Mouse (Mus musculus) activated CD4-positive, CD25-positive, alpha-beta regulatory T cell, adult 4 months (primary cell): ENCODE results near the gene LTO1. TPM values are rescaled to one million over a fixed set of nuclear protein-coding genes. Genes with fewer than 3 reads are reported as not detected.

ENCODE experiments used
- ATAC-seq: one replicate; pipeline ENCODE4 v1.8.0; 2017
- polyA plus RNA-seq, 2 experiments: library from polyadenylated mRNA; unstranded; fragments of 100-300 nt; shearing (Covaris generic); gene quantifications; one replicate each; pipeline ENCODE4 v1.2.1; 2017

Gene LTO1
- polyA plus RNA-seq, 2 experiments from 2014 or later: 34.4 to 34.5 TPM

DNA sequence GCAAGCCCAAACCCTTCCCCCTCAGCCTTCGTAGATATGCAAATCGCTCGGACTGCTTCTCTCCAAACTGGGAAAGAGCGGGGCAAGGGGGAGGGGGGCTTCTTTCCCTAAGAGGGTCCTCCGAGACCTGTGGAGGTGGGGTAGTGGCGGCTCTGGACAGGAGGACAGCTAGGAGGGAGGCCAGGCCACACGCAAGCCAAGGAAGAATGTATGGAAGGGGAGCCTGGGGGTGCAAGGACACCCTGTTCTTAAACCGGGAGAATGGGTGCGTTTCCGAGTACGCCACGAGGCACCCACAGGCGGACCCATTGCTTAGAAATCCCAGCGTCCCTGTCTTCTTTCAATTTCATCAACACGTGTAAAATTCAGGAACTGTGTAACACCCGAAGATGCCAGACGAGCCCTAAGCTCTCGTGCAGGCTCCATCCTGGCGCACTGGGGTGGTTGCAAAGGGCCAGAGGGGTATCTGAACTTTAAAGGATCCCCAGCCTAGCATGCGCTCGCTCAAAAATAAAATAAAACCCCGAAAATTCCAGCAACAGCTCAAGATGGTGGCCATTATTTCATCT lies 25.2 kb downstream of the LTO1 start:
- ATAC-seq: no peak

DNA sequence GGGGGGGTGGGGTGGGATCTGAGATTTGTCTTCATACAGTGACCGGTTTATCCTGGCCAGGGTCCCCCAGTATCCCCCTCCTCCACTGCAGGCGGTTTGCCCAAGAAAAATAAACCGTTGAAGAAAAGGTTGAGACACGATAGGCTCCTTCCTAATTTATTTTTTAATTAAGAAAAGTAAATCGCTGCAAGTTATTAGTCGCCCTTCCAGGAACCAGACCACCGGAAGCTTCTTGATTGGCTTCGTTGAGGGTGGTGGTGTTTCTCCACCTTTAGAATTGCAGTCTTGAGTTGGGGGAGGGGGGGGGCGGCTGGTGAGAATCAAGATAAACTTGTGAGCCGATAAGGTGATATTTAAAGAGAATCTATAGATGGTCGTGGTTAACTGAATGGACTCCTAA lies 25.7 kb downstream of the LTO1 start:
- ATAC-seq: no peak

GRCm38 (mm10) chr7:144941242-144941831 lies 26.4 kb downstream of the LTO1 start:
- no peak for ATAC-seq

DNA sequence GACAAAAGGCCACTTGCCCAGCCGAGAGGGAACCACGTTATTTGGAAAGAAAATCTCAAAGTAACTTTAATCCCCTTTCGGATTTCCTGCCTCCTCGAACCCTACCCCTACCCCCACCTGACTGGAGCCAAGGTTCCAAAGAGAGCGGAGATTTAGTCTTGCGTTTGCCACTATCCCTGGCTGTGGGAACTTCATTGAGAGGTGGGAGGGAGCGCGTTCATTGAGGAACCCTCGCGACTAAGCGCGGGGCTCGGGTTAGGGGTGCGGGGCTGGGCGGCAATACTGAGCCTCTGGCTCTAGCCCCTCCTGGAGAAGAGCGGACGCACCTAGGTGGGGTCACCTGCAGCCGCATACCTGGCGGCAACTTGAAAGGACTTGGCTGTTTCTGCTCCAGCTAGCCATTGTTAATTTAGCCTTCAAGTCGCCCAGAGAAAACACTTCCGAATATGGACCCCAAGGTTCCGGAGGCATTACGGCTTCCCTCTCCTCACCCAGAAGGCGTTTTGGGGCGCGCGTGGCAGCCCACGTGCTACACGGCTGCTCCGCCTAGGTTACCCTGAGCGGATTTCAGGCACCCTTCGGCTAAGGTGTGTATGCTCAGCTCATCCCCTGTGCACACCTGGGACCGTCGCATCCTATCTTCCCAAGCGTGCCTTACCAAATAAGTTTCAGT lies 27.3 kb downstream of the LTO1 start:
- no peak for ATAC-seq

- ATAC-seq: no peak
Measured at GRCm38 (mm10) chr7:144942744-144943135, 27.8 kb downstream of the LTO1 start.

DNA sequence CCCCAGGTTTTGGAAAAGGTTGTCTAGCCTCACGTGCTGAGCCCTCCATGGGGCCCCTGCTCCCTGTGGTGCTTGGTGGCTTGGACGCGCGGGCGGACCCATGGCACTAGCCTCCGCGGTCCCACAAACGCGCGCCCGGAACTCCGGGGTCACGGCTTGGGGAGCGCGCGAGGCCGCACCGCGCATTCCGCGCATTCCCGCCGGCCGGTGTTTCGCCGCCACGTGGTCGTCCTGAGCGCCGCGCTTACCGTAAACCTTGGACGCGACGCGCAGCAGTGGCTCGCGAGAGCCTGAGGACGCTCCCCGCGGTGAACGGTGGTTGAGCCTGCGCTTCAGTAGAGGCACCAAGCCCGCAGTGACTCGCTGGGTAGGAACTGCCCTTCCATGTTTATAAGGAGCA lies 28.4 kb downstream of the LTO1 start:
- no peak for ATAC-seq

- ATAC-seq: no peak
Measured at GRCm38 (mm10) chr7:144958509-144959395, 43.9 kb downstream of the LTO1 start.

DNA sequence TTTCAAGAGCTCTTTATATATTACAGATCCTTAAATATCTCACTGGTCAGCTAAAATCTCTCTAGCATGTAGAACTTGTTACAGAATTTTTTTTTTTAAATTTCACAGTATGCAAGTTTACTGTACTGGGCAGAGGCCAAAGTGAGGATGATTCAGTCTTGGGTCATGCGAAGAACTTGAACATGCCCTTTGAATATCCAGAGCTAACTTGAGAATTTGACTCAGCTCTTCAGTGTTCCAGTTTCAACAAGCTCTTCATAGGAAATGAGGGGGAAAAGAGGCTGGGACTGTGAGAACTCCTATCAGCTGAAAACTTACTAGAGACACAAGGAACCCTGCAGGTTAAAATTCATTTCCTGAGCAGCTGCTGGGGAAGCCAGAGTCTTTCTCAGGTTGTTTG lies 49.0 kb downstream of the LTO1 start:
- ATAC-seq: no peak

DNA sequence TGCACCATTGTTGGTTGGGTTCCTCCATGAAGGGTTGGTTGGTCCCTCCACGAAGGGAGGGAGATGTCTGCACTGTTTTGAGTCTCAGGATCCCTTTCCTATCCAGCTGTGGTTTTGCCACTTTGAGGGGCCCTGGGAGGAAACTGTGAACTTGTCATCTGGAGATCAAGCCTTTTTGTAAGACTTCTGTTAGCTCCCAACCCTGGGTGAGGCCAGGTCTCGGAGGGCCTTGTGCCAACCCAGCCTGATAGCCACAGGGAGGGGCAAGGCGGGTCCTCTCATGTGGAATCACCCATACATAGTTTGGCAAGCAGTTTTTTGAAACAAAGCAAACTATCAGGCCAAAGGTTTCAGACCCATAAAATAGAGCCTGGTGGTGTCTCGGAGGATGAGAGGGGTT lies 49.4 kb downstream of the LTO1 start:
- ATAC-seq: no peak

DNA sequence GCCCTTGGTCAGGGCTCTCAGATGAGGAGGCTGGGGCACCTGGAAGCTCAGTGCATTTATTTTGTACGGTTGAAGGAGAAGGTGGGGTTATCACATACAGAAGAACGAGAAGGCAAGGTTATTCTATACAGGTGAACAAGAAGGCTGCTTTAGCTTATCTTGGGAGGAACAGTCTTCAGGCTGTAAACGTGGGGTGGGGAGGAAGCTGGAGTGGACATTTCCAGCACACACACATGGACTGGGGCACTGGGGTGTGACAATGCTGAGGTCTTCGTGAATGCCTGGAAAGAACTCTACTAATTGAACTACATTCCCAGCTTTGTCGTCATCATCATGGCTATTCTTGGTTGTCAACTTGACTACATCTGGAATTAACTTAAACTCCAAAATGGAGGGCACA lies 51.0 kb downstream of the LTO1 start:
- ATAC-seq: no peak

GRCm38 (mm10) chr7:144970997-144971768 lies 56.3 kb downstream of the LTO1 start:
- no peak for ATAC-seq

DNA sequence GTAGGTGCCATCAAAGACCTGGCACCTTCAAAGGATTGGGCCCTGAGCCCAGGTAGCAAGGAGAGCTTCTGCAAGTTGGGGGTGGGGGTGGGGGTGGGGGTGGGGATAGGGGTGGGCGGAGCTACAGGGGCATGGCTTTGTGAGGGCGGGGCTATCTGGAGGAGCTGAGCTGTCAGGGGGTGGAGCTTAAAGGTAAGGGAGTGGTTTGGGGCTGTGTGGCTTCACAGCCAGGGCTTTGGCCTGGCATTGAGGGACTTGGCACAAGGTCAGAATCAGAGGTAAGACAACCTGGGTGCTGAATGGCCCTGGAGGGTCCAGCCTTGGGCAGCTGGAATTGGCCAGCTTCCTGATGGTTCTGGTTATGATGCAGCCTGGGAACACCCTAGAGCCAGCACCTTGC lies 56.9 kb downstream of the LTO1 start:
- ATAC-seq: no peak

- ATAC-seq: no peak
Measured at GRCm38 (mm10) chr7:144973461-144973860, 58.6 kb downstream of the LTO1 start.

GRCm38 (mm10) chr7:144977121-144977520 lies 62.2 kb downstream of the LTO1 start:
- ATAC-seq: no peak

DNA sequence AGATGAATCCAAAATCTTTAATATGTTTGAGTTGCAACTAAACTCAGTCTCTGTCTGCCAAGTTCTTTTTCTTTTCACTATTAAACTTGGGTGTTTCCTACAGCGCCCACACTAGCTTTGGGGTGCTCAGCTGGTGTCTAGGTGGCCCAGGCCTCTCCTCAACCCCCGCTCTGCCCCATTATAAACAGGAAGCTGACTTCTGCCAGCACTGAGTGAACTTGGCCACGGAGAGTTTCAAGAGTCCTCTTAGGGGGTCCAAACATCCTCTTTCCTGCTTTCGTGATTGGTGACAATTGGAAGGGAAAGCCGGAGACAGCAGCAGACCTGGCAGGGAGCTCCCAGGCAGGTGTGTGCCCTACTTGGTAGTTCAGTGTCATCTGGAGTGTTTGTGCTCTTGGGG lies 64.9 kb downstream of the LTO1 start:
- no peak for ATAC-seq

Other genes starting within 250 kb of the LTO1 start
- gene Ano1, start 163.1 kb upstream of the LTO1 start, polyA plus RNA-seq: under 1 TPM in 1 of 2 experiments, not detected in 1; 0.16 TPM
- gene Fgf3, start 77.0 kb upstream of the LTO1 start, polyA plus RNA-seq: not detected
- not detected for gene Fgf4, start 67.7 kb upstream of the LTO1 start, polyA plus RNA-seq
- not detected for gene Fgf15, start 18.6 kb upstream of the LTO1 start, polyA plus RNA-seq
- 1 to 10 TPM; 1.1 to 1.2 TPM for gene Ccnd1, start 24.8 kb downstream of the LTO1 start, polyA plus RNA-seq